Mouse (Mus musculus) heart, adult 2 months (tissue): ENCODE results near the gene Ovol3. TPM values are rescaled to one million over a fixed set of nuclear protein-coding genes. Genes with fewer than 3 reads are reported as not detected.

Experiments
- DNase-seq, 2 experiments: peaks; one replicate each; pipeline ENCODE4 v3.0.0; 2021
- H3K27ac ChIP-seq: fragments of 200-600 bp; 2 replicates; pipeline ENCODE4 v1.8.1; 2022
- H3K27me3 ChIP-seq: fragments of 200-500 bp; 2 replicates; pipeline ENCODE4 v1.6.1; 2012; ENCODE audit warnings: mild to moderate bottlenecking, low read length, inconsistent platforms, mixed read lengths; ENCODE audit not compliant: control insufficient read depth, insufficient read depth
- H3K36me3 ChIP-seq: fragments of 200-500 bp; 2 replicates; pipeline ENCODE4 v1.6.1; 2012; ENCODE audit warnings: low read length, inconsistent platforms; ENCODE audit not compliant: control insufficient read depth, insufficient read depth
- H3K4me1 ChIP-seq: fragments of 200-500 bp; 2 replicates; pipeline ENCODE4 v1.6.1; 2011; ENCODE audit warnings: low read length; ENCODE audit not compliant: control insufficient read depth, insufficient read depth
- H3K4me3 ChIP-seq: fragments of 200-600 bp; 2 replicates; pipeline ENCODE4 v1.8.1; 2022
- H3K79me2 ChIP-seq: fragments of 200-500 bp; replicated peaks from 2 replicates; pipeline ENCODE4 v1.6.1; 2012; ENCODE audit warnings: mild to moderate bottlenecking, inconsistent platforms, low read length, moderate library complexity, mixed read lengths; ENCODE audit not compliant: control insufficient read depth, insufficient read depth
- H3K9ac ChIP-seq: fragments of 200-500 bp; 2 replicates; pipeline ENCODE4 v1.6.1; 2012; ENCODE audit warnings: low read depth, mild to moderate bottlenecking, control low read depth, inconsistent platforms, low read length, mixed read lengths
- CTCF ChIP-seq: fragments of 200-600 bp; IDR thresholded peaks from 2 replicates; pipeline ENCODE4 v1.8.1; 2022; ENCODE audit warnings: antibody characterized with exemption, mild to moderate bottlenecking, moderate library complexity
- EP300 ChIP-seq: fragments of 200-500 bp; IDR thresholded peaks from 2 replicates; pipeline ENCODE4 v1.6.1; 2011; ENCODE audit warnings: low read depth, low read length, control low read depth; ENCODE audit not compliant: insufficient read depth
- POLR2A ChIP-seq: fragments of 200-500 bp; IDR thresholded peaks from 2 replicates; pipeline ENCODE4 v1.6.1; 2011; ENCODE audit warnings: mild to moderate bottlenecking, low read depth, low read length, control low read depth; ENCODE audit not compliant: insufficient read depth
- WGBS: fragments of 180-500 bp; shearing (Covaris S2); methylation state at CpG from one replicate; pipeline ENCODE4 v1.1.7; 2018; 5-methylcytosine and 5-hydroxymethylcytosine counted together
- intact Hi-C: fragments of 180-260 bp; cut with DNase I; formaldehyde crosslinking; loops from one replicate; pipeline ENCODE4 v1.15.1; 2025
- polyA plus RNA-seq: library from polyadenylated mRNA; depleted of rRNA; stranded (reverse); fragments of >200 nt; gene quantifications from 2 replicates; pipeline ENCODE4 v1.2.3, GENCODE M21; 2012; rRNA removed
- total RNA-seq, 2 experiments: library from RNA; stranded (reverse); gene quantifications; 2 replicates each; pipeline ENCODE4 v1.2.3; 2021

The Ovol3 gene
- total and polyA plus RNA-seq, 3 experiments = not detected

GRCm38 (mm10) chr7:30183879-30184289, 51.6 kb downstream of the Ovol3 start, which contains the start of gene Cox7a1:
Gene Cox7a1, plus strand, starts transcription at chr7:30184144.
- Histone ChIP-seq H3K79me2 (no peaks in the 10 kb centered on the region), H3K9ac (peak within 1 kb of the TSS; percentile 86), H3K27me3 (no peaks in the 10 kb centered on the region), H3K4me3 (peak within 1 kb of the TSS; percentile 52), H3K4me1 (peaks cover 2% of the 10 kb centered on the region; the same call in 1 of the 2 replicates), H3K27ac (peak within 1 kb of the TSS; percentile 94), H3K36me3 (no peaks in the 10 kb centered on the region)
- DNase-seq = peak; percentile 90 to 93
- intact Hi-C loops = loop anchor here (5.0 kb wide), 1 partner anchor 33 kb away; no protein-coding TSS in a partner anchor
- no peak for TF ChIP-seq CTCF
- TF ChIP-seq POLR2A = peak; percentile 96
- peak; percentile 69 for TF ChIP-seq EP300
- WGBS = 0% methylated on average over 11 of the region's 11 CpGs

Other genes starting within 250 kb of the Ovol3 start
- gene Zfp14, start 184.3 kb downstream of the Ovol3 start, total RNA-seq = 1 to 10 TPM; 2.5 to 2.7 TPM
- 3.5 and 7.3 TPM in 2 replicates for gene Zfp14, start 184.3 kb downstream of the Ovol3 start, polyA plus RNA-seq
- gene Zfp82, start 162.8 kb downstream of the Ovol3 start, total RNA-seq = 1 to 10 TPM; 1.3 to 2.8 TPM
- 0.74 and 0.91 TPM in 2 replicates for gene Zfp82, start 162.8 kb downstream of the Ovol3 start, polyA plus RNA-seq
- under 1 TPM in 1 of 2 experiments, not detected in 1; 0.84 TPM for gene Gm26920, start 145.3 kb downstream of the Ovol3 start, total RNA-seq
- gene Gm26920, start 145.3 kb downstream of the Ovol3 start, polyA plus RNA-seq = not detected in 2 replicates
- 1 to 10 TPM; 1.4 to 2.0 TPM for gene Zfp566, start 145.2 kb downstream of the Ovol3 start, total RNA-seq
- gene Zfp566, start 145.2 kb downstream of the Ovol3 start, polyA plus RNA-seq = 1.7 and 1.9 TPM in 2 replicates
- gene Zfp260, start 140.9 kb downstream of the Ovol3 start, total RNA-seq = 10 to 100 TPM; 27.4 to 30.6 TPM
- gene Zfp260, start 140.9 kb downstream of the Ovol3 start, polyA plus RNA-seq = 15.9 and 30.9 TPM in 2 replicates
- gene Zfp382, start 113.8 kb downstream of the Ovol3 start, total RNA-seq = 1 to 10 TPM; 2.1 to 2.4 TPM
- 0.68 and 0.88 TPM in 2 replicates for gene Zfp382, start 113.8 kb downstream of the Ovol3 start, polyA plus RNA-seq
- gene Zfp146, start 66.0 kb downstream of the Ovol3 start, total RNA-seq = 10 to 100 TPM; 29.8 TPM
- gene Zfp146, start 66.0 kb downstream of the Ovol3 start, polyA plus RNA-seq = 11.0 and 21.5 TPM in 2 replicates
- 1,000 to 10,000 TPM; 2,711 to 3,278 TPM for gene Cox7a1, start 51.6 kb downstream of the Ovol3 start, total RNA-seq
- 2,213 and 2,519 TPM in 2 replicates for gene Cox7a1, start 51.6 kb downstream of the Ovol3 start, polyA plus RNA-seq
- gene Capns1, start 36.9 kb downstream of the Ovol3 start, total RNA-seq = 100 to 1,000 TPM; 274 to 315 TPM
- gene Capns1, start 36.9 kb downstream of the Ovol3 start, polyA plus RNA-seq = 826 and 1,000 TPM in 2 replicates
- gene Polr2i, start 3.8 kb downstream of the Ovol3 start, total RNA-seq = 10 to 100 TPM; 52.6 to 58.6 TPM
- 95.1 and 106 TPM in 2 replicates for gene Polr2i, start 3.8 kb downstream of the Ovol3 start, polyA plus RNA-seq
- 10 to 100 TPM; 52.7 to 56.7 TPM for gene Tbcb, start 3.5 kb downstream of the Ovol3 start, total RNA-seq
- gene Tbcb, start 3.5 kb downstream of the Ovol3 start, polyA plus RNA-seq = 36.6 and 49.5 TPM in 2 replicates
- gene Thap8, start 44.4 kb upstream of the Ovol3 start, total RNA-seq = not detected
- gene Thap8, start 44.4 kb upstream of the Ovol3 start, polyA plus RNA-seq = 0.10 TPM in 1 of 2 replicates, not detected in the other
- 1 to 10 TPM in 1 of 2 experiments, under 1 TPM in 1; 0.97 to 1.7 TPM for gene Wdr62, start 44.7 kb upstream of the Ovol3 start, total RNA-seq
- gene Wdr62, start 44.7 kb upstream of the Ovol3 start, polyA plus RNA-seq = 3.7 and 5.3 TPM in 2 replicates
- 1 to 10 TPM; 5.6 TPM for gene Clip3, start 56.0 kb upstream of the Ovol3 start, total RNA-seq
- gene Clip3, start 56.0 kb upstream of the Ovol3 start, polyA plus RNA-seq = 5.6 and 6.6 TPM in 2 replicates
- 10 to 100 TPM; 24.0 to 29.5 TPM for gene Alkbh6, start 73.0 kb upstream of the Ovol3 start, total RNA-seq
- 59.6 and 61.7 TPM in 2 replicates for gene Alkbh6, start 73.0 kb upstream of the Ovol3 start, polyA plus RNA-seq
- gene Syne4, start 79.1 kb upstream of the Ovol3 start, total RNA-seq = under 1 TPM; 0.26 to 0.50 TPM
- gene Syne4, start 79.1 kb upstream of the Ovol3 start, polyA plus RNA-seq = 5.3 and 5.6 TPM in 2 replicates
- gene E130208F15Rik, start 86.0 kb upstream of the Ovol3 start, total RNA-seq = under 1 TPM; 0.55 to 0.63 TPM
- 0.31 and 0.41 TPM in 2 replicates for gene E130208F15Rik, start 86.0 kb upstream of the Ovol3 start, polyA plus RNA-seq
- gene Sdhaf1, start 88.2 kb upstream of the Ovol3 start, total RNA-seq = 10 to 100 TPM; 12.5 TPM
- 17.4 and 17.9 TPM in 2 replicates for gene Sdhaf1, start 88.2 kb upstream of the Ovol3 start, polyA plus RNA-seq
- 1 to 10 TPM; 1.1 to 1.3 TPM for gene Lrfn3, start 127.0 kb upstream of the Ovol3 start, total RNA-seq
- 1.4 and 1.9 TPM in 2 replicates for gene Lrfn3, start 127.0 kb upstream of the Ovol3 start, polyA plus RNA-seq
- 10 to 100 TPM; 20.1 to 23.6 TPM for gene Tyrobp, start 178.0 kb upstream of the Ovol3 start, total RNA-seq
- 62.7 and 65.5 TPM in 2 replicates for gene Tyrobp, start 178.0 kb upstream of the Ovol3 start, polyA plus RNA-seq
- under 1 TPM in 1 of 2 experiments, not detected in 1; 0.59 TPM for gene Hcst, start 184.1 kb upstream of the Ovol3 start, total RNA-seq
- 4.8 TPM in 1 of 2 replicates, not detected in the other for gene Hcst, start 184.1 kb upstream of the Ovol3 start, polyA plus RNA-seq
- gene Nfkbid, start 186.0 kb upstream of the Ovol3 start, total RNA-seq = under 1 TPM; 0.47 to 0.66 TPM
- 0.94 and 1.3 TPM in 2 replicates for gene Nfkbid, start 186.0 kb upstream of the Ovol3 start, polyA plus RNA-seq
- 1 to 10 TPM; 3.2 to 3.5 TPM for gene Aplp1, start 209.8 kb upstream of the Ovol3 start, total RNA-seq
- 3.6 and 6.2 TPM in 2 replicates for gene Aplp1, start 209.8 kb upstream of the Ovol3 start, polyA plus RNA-seq
- gene Kirrel2, start 222.0 kb upstream of the Ovol3 start, total RNA-seq = not detected
- gene Kirrel2, start 222.0 kb upstream of the Ovol3 start, polyA plus RNA-seq = not detected in 2 replicates
- not detected for gene Nphs1, start 222.6 kb upstream of the Ovol3 start, total RNA-seq
- gene Nphs1, start 222.6 kb upstream of the Ovol3 start, polyA plus RNA-seq = 0.04 TPM in 1 of 2 replicates, not detected in the other